Mouse (Mus musculus) neutrophil, adult 65 days (primary cell): ENCODE results near the gene Sst. TPM values are rescaled to one million over a fixed set of nuclear protein-coding genes. Genes with fewer than 3 reads are reported as not detected.

Experiments used
- total RNA-seq: library from RNA; stranded (reverse); gene quantifications from 2 replicates; pipeline ENCODE4 v1.2.4, GENCODE M21; 2023

Sst gene
- total RNA-seq = not detected in 2 replicates

DNA sequence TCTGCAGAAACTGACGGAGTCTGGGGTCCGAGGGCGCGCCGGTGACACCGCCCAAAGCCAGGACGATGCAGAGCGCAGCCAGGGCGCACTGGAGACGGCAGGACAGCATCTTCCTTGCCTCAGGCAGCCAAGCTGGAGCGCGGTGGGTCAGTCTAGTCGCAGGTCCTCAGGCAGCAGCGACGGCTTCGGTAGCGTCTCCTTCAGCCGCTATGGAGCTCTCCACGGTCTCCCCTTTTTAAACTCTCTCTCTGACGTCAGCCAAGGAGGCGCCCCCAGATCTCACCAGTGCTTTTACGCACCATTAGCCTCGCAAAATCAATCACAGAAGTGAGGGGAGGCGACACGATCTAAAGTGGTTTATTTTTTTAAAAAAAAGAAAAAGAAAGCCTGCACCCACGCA is at the start of gene Sst:
Gene Sst, minus strand, starts transcription at position 323 of the 400 bp plus-strand sequence.

DNA sequence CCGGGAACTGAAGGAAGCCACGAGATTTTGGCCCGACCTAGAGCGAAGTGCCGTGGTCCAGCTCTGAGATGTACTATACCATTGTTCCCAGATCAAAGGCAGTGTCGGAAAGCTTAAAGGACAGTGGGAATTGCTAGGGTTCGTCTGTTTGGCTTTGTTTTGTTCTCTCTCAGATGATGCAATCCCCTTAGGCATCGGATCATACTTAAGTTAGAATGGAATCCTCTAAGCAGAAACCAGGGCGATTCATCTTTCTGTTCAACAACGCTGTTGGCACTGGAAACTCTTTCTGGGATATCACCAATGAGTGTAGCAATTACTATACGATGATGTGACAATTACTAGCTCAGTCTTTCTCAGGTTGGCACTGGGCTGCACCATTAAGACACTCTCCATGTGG is 41.5 kb upstream of the Sst start, which contains the start of gene Rtp2:
Gene Rtp2, minus strand, starts transcription at position 101 of the 400 bp plus-strand sequence.

Other genes with a start within 250 kb of the Sst start
- gene Rtp2, start 41.4 kb upstream of the Sst start, total RNA-seq = not detected in 2 replicates
- not detected in 2 replicates for gene Gm37419, start 97.5 kb upstream of the Sst start, total RNA-seq
- 60.7 and 65.1 TPM in 2 replicates for gene Bcl6, start 97.9 kb upstream of the Sst start, total RNA-seq